Mouse (Mus musculus): ENCODE results near the gene Hamp2.
"Not testable (repeated sequence)": the region's sequence is repeated elsewhere in the genome, so short reads cannot be mapped to it uniquely, and the experiment has no call there.

Hamp2 gene

GRCm38 (mm10) chr7:30924581-30924980, at the start of gene Hamp2:
Gene Hamp2 (minus strand): TSS chr7:30924681.
- not testable (repeated sequence) for DNase-seq (ENCODE audit: low spot score in 2 of 2)

- peak; percentile 74 to 88 for DNase-seq (ENCODE audit: low spot score in 2 of 2)
Measured at GRCm38 (mm10) chr7:30973501-30974289, 49.2 kb upstream of the Hamp2 start, which contains the start of gene Fam187b. Gene Fam187b (plus strand): TSS chr7:30973790.

DNA sequence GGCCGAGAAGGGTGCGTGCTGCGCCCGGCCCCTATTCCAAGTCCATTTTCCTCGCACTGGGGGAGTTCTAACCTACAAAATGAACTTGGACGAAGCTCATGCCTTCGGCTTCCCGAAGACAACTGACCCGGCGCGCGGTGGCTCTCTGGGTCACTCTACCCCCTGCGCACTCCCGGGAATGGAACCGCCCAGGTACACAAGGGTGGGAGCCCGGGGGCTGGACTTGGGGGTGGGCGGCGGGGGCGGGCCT, 48.7 kb upstream of the Hamp2 start, which contains the start of gene Lsr:
TSS of gene Lsr (minus strand) at position 214 of the 250 bp plus-strand sequence.
- DNase-seq (ENCODE audit: low spot score in 2 of 2), result no peak

DNA sequence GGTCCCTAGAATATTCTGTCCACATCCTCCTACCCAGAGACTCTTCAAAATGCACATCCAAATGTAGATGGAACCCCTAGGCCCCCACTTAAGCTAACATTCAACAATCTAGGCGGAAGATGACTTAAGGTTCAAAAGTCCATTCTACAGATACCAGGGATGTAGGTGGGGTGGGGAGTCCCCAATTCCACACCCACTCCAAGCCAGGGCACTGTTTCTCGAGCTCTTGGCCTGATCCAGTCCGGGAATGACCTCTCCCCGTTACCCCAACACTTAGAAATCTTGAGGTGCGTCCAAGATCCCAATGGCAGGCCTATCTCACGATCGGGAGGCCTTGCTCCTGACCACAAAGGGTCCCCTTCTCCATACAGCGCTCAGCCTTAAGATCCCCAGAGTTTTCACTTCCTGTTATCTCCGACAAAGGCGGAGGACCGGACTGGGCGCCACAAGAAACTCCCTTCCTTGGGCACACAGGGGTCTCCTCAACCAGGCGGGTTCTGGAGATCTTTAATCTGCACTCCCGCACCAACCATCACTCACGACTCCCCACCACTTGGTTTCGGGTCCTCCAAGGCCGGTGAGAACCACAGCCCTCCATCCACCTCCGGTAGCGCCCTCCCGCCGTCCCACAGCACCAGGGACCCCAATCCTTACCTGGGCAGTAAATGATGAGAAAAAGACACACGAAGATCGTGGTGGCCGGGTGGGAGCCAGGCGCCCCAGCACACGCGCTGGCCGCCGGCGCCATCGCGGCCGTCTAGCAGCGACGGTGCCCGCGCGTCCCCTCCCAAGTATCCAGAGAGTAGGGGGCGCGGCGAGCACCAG, 48.2 kb upstream of the Hamp2 start:
- no peak for DNase-seq (ENCODE audit: low spot score in 2 of 2)

DNA sequence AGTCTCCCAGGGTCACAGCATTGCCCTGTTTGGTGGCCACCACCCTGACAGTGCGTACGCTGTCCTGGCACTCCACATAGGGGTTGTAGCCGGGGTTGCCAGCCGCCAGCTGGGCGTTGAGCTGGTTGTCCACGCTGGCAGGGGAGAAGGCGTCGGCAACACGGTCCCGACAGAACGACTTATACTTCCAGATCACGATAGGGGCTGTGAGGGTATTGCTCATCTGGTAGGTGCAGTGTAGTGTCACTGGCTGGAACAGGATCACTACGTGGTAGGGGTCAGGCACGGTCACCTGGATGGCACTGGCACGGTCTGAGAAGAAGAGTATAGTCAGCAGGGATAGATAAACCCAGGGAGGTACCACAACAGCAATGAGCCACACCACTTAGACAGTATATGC, 47.4 kb upstream of the Hamp2 start:
- DNase-seq (ENCODE audit: low spot score in 2 of 2), result no peak

- no peak for DNase-seq (ENCODE audit: low spot score in 2 of 2)
Measured at GRCm38 (mm10) chr7:30969174-30969573, 44.7 kb upstream of the Hamp2 start.

GRCm38 (mm10) chr7:30968611-30969010, 44.1 kb upstream of the Hamp2 start:
- DNase-seq (ENCODE audit: low spot score in 2 of 2), result no peak

DNA sequence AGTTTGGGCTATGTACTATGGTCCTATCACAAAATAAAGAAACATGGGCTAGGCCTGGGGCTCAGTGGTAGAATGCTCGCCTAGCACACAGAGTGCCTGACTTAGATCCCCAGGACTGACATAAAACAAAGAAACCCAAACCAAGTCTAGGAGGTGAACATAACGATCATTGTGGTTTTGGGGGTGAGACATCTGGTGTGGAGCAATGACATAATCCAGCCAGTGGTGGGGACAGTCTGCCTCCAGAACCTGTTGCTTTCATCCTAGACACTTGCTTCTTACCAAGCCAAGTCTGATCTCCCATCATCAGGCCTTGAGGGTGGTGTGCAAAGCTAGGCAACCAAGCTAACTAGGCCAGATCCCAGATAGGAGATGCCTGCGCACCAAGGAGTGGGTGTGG, 42.2 kb upstream of the Hamp2 start:
- no peak for DNase-seq (ENCODE audit: low spot score in 2 of 2)

DNA sequence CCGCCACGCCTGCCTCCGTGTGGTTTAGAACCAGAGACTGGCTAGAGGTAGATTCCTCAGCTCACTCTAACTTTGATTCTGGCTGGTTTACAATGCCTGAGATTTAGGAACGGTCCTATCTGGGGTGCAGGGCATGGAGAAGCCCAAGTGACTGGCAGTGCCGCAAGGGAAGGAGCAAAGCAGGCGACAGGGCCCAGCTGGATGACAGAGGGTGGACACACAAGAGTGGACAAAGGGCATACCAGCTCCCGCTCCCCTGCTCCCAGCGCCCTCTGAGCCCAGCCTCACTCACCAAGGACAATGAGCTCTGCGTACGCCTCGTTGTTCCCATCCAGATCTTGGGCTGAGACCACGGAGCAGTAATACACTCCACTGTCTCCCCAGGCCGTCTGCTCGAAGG, 41.2 kb upstream of the Hamp2 start:
- DNase-seq (ENCODE audit: low spot score in 2 of 2), result no peak

DNA sequence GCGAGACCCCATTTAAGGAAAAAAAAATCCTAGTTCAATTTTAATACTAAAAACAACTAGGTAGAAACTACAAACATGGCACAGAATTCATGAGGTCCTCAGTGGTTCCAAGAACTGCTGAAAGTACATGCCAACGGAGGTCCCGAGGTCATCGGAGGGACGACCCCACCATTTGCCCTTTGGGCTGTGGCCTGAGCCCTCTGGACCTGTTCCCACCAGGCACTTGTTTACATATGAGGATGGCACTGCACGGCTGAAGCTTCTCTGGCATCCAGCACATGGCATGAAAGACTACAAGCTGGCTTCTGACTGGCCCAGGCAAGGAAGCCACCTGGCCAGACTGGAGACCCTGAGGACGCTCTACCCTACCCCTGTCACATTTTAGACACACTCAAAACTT, 39.9 kb upstream of the Hamp2 start:
- no peak for DNase-seq (ENCODE audit: low spot score in 2 of 2)

DNA sequence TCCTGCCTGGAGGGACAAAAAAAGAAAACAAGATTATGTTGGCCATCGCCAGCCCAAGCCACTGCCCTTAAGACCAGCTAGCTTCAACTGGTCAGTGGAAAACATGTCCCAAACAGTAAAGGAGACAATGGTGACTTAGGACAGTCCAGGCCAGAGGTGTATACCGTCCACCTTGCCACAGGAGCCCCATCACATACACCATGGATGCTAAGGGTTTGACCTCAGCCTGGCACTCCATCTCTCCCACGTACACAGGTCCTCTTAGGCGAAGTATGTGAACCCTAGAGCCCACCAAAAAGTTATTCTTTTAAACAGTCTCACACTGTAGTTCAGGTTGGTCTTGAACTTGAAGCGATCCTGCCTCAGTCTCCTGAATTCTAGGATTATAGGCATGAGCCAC, 38.4 kb upstream of the Hamp2 start:
- no peak for DNase-seq (ENCODE audit: low spot score in 2 of 2)

DNA sequence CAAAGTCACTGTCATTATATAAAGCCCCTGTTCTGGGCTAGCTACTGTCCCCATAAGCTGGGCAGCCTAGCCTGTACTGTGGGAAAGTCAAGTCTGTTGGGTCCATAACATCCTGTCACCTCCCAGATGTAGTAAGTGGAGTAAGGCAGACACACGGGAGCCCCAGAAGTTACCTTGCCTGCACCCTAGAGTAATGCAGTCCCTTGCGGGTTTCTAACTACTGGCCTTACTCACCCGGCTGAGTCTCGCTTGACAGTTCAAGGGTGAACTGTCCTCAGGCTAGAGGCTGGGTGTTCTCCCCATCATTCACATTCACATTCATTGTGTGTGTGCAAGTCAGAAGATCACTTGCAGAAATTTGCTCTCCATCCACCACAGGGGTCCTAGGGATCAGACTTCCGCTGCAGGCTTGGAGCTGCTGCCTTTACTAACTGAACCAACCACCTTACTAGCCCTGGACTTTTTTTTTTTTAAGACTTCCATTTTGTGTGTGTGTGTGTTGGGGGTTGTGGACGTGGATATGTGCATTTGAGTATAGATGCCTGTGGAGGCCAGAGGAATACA, 35.4 kb upstream of the Hamp2 start:
- no peak for DNase-seq (ENCODE audit: low spot score in 2 of 2)

DNA sequence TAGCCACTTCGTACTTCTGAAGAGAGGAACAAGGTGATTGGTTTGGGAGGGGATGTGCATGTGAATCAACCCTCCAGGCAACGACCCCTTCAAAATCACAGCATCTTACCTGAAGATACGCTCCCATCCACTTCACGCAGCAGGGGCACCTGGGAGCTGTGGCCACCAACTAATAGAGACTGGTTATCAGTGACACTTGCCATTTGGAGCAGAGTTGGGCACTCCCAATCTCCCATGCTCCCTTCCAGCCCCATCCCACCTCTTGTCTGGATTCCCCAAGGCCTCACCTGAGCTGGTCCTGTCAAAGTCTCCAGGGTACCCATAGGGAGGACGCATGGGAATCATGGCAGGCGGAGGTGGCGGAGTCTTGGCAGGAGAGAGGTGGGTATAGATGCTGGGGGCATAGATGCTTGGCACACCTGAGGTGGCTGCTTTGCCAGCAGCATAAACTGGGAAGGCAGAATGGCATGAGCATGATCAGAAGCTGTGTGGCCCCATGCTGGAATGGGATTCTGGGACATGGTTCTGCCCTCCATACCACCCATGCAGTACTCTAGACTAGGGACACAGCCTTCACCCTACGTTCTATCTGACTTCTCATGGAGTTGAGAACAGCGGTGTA, 34.5 kb upstream of the Hamp2 start:
- DNase-seq (ENCODE audit: low spot score in 2 of 2), result no peak

GRCm38 (mm10) chr7:30958109-30958865, 33.8 kb upstream of the Hamp2 start:
- no peak for DNase-seq (ENCODE audit: low spot score in 2 of 2)

GRCm38 (mm10) chr7:30957367-30957783, 32.9 kb upstream of the Hamp2 start:
- DNase-seq (ENCODE audit: low spot score in 2 of 2), result peak; percentile 88 to 89

DNA sequence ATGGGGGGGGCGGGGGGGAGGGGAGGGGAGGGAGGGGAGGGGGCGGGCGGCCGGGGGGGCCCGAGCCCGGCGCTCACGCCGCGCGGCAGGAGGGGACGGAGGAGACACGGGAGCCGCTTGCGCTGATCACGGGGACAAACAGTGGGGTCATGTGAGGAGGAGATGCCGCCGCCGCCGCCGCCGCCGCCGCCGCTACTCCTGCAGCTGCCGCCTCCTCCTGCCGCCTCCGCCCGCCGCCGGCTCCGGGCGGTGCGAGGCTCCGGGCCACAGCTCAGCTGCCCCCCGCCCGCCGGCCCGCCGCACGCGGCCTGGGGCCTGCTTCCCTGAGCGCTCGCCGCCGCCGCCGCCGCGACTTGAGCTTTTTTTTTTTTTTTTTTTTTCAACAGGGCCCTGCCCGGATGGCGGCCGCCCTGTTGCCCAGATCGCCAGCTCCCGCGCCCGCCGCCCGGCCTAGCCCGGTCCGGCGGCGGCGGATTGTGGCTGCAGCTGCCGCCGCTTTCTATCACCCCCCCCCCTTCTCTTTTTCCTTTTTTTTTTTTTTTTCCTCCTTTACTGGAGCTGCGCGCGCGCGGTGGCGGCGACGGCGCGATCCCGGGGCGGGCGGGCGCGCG, 32.4 kb upstream of the Hamp2 start, which contains the start of gene Usf2:
TSS of gene Usf2 (minus strand) at position 48 of the 611 bp plus-strand sequence.
- DNase-seq (ENCODE audit: low spot score in 2 of 2), result peak; percentile 45 to 65

DNA sequence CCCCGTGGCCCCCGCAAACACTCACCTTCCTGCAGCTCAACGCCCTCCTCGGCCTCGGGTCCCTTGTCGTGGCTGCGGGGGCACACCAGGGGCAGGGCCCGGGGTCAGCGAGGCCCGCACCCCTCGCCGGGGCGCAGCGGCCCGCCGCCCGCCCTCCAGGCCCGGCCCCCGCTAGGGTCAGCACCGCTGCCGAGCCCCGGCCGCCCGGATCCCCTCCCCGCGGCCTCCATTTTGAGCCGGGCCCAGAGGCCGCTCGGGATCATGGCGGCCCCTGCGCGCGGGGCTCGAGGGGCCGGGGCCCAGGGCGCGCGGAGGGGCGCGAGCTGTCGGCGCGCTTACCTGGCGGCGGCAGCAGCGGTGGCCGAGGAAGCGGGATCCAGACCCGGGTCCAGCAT, 31.9 kb upstream of the Hamp2 start:
- peak in 1 of 2 experiments; percentile 25 for DNase-seq (ENCODE audit: low spot score in 2 of 2)

GRCm38 (mm10) chr7:30955584-30956356, 31.3 kb upstream of the Hamp2 start:
- DNase-seq (ENCODE audit: low spot score in 2 of 2), result peak; percentile 79 to 84

GRCm38 (mm10) chr7:30954971-30955520, 30.6 kb upstream of the Hamp2 start:
- DNase-seq (ENCODE audit: low spot score in 2 of 2), result no peak

GRCm38 (mm10) chr7:30954036-30954435, 29.6 kb upstream of the Hamp2 start:
- no peak for DNase-seq (ENCODE audit: low spot score in 2 of 2)
